Mouse (Mus musculus) left cerebral cortex, adult 2 months (tissue): ENCODE results near the gene Slc12a5. TPM values are rescaled to one million over a fixed set of nuclear protein-coding genes. Genes with fewer than 3 reads are reported as not detected.

Experiments used
- DNase-seq, 2 experiments: peaks; one replicate each; pipeline ENCODE4 v3.0.0; 2021 to 2022; ENCODE audit warnings: low spot score in 2 of 2, mixed read lengths in 1 of 2; ENCODE audit errors: extremely low spot score in 1 of 2
- H3K27ac ChIP-seq: fragments of 200-600 bp; 2 replicates; pipeline ENCODE4 v1.8.1; 2022
- H3K4me3 ChIP-seq: fragments of 200-600 bp; 2 replicates; pipeline ENCODE4 v1.8.1; 2022
- CTCF ChIP-seq: fragments of 200-600 bp; IDR thresholded peaks from 2 replicates; pipeline ENCODE4 v1.8.1; 2022; ENCODE audit warnings: antibody characterized with exemption, mild to moderate bottlenecking, moderate library complexity
- intact Hi-C: fragments of 180-260 bp; cut with DNase I; formaldehyde crosslinking; loops from one replicate; pipeline ENCODE4 v1.15.1; 2025
- total RNA-seq, 2 experiments: library from RNA; stranded (reverse); gene quantifications; 2 replicates each; pipeline ENCODE4 v1.2.3; 2021

Gene Slc12a5
- total RNA-seq, 2 experiments from 2014 or later, result 575 to 581 TPM

DNA sequence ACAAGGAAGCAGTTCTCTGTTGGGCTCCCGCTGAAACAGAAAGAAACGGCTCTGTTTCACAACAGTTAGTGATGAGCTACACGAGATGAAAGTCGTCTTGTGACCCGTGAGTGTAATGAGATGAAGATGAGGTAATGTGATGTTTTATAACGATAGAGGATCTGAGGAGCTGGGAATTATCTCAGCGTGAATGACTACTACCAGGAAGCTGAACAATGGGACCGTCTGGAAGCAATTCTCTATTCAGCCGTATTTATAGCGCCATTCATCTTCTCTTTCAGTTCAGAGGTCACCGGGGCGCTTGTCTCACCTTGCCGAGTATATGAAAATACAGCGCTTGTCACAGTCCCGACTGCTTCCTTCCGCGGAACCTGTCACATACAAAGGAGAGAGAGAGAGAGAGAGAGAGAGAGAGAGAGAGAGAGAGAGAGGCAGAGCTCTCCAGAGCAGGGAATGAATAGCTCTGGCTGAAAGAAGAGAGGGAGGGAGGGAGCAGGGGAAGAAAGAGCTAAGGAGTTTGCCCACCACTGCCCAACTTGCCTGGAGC, 82.6 kb downstream of the Slc12a5 start:
- no peak; the same call in none of the 2 replicates for TF ChIP-seq CTCF
- DNase-seq, result no peak
- Histone ChIP-seq H3K4me3 (peak overlapping the region; percentile 26), H3K27ac (no peak overlapping the region)
- intact Hi-C loops, result no loop called here

DNA sequence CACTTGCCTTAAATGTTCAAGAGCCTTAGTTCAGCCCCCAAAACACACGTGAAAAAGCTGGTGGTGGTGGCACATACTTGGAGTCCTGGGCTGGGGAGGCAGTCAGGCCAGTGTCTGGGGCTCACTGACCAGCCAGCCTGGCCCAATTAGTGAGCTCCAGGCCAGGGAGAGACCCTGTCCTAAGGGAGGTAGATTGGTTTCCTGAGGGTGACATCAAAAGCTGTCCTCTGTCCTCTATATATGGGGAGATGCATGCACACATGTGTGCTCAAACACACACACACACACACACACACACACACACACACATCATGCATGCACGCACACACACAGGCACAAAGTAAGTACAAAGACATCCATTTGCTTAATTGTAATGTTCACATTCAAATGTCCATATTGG, 83.1 kb downstream of the Slc12a5 start:
- intact Hi-C loops, result no loop called here
- Histone ChIP-seq H3K4me3 (no peak overlapping the region), H3K27ac (no peak overlapping the region)
- DNase-seq, result no peak
- TF ChIP-seq CTCF, result no peak

- Histone ChIP-seq H3K27ac (no peak overlapping the region), H3K4me3 (no peak overlapping the region)
- no peak for DNase-seq
- intact Hi-C loops, result no loop called here
- no peak for TF ChIP-seq CTCF
Measured at GRCm38 (mm10) chr2:165049044-165049443, 88.4 kb downstream of the Slc12a5 start.

Other genes starting within 250 kb of the Slc12a5 start
- not detected for gene Spint5, start 245.5 kb upstream of the Slc12a5 start, total RNA-seq
- gene Wfdc3, start 214.9 kb upstream of the Slc12a5 start, total RNA-seq, result 1 to 10 TPM; 1.4 to 1.6 TPM
- 10 to 100 TPM; 37.6 to 37.9 TPM for gene Dnttip1, start 214.8 kb upstream of the Slc12a5 start, total RNA-seq
- under 1 TPM in 1 of 2 experiments, not detected in 1; 0.36 TPM for gene Ube2c, start 190.9 kb upstream of the Slc12a5 start, total RNA-seq
- 1 to 10 TPM in 1 of 2 experiments, not detected in 1; 1.1 TPM for gene Tnnc2, start 180.8 kb upstream of the Slc12a5 start, total RNA-seq
- gene Snx21, start 175.0 kb upstream of the Slc12a5 start, total RNA-seq, result 10 to 100 TPM; 54.4 to 57.2 TPM
- gene Acot8, start 155.9 kb upstream of the Slc12a5 start, total RNA-seq, result 10 to 100 TPM; 26.6 to 28.3 TPM
- 1 to 10 TPM; 8.6 to 9.0 TPM for gene Zswim3, start 155.7 kb upstream of the Slc12a5 start, total RNA-seq
- 10 to 100 TPM; 21.7 to 22.7 TPM for gene Zswim1, start 138.1 kb upstream of the Slc12a5 start, total RNA-seq
- under 1 TPM; 0.45 to 0.58 TPM for gene Spata25, start 132.3 kb upstream of the Slc12a5 start, total RNA-seq
- 10 to 100 TPM; 89.5 to 96.2 TPM for gene Ctsa, start 127.9 kb upstream of the Slc12a5 start, total RNA-seq
- gene Neurl2, start 127.3 kb upstream of the Slc12a5 start, total RNA-seq, result 1 to 10 TPM; 3.9 to 5.3 TPM
- 10 to 100 TPM; 78.1 to 82.4 TPM for gene Pltp, start 103.1 kb upstream of the Slc12a5 start, total RNA-seq
- gene Pcif1, start 81.5 kb upstream of the Slc12a5 start, total RNA-seq, result 10 to 100 TPM; 44.8 to 48.8 TPM
- 10 to 100 TPM; 27.2 to 28.0 TPM for gene Zfp335, start 49.0 kb upstream of the Slc12a5 start, total RNA-seq
- 1 to 10 TPM; 1.4 TPM for gene Mmp9, start 20.0 kb upstream of the Slc12a5 start, total RNA-seq
- 10 to 100 TPM; 55.5 to 57.5 TPM for gene Ncoa5, start 74.1 kb downstream of the Slc12a5 start, total RNA-seq
- gene Cd40, start 94.8 kb downstream of the Slc12a5 start, total RNA-seq, result under 1 TPM; 0.42 to 0.61 TPM
- not detected for gene 1700025C18Rik, start 129.9 kb downstream of the Slc12a5 start, total RNA-seq